Mouse (Mus musculus): ENCODE measurements at regions not wholly inside any gene's neighbourhood (a gene's known extent, or its start where the extent isn't known, plus 50 kb on each side); places are given as distances from the start of the nearest gene placed in this dataset.

GRCm38 (mm10) chr8:35935034-35935433, 169.4 kb downstream of the Gm19410 start:
- DNase-seq (ENCODE audit: low spot score in 2 of 2) = no peak

- DNase-seq (ENCODE audit: low spot score in 2 of 2) = no peak
Observed at GRCm38 (mm10) chr8:35939199-35939598, 173.6 kb downstream of the Gm19410 start.

- no peak for DNase-seq (ENCODE audit: low spot score in 2 of 2)
Observed at GRCm38 (mm10) chr8:35942515-35942914, 176.9 kb downstream of the Gm19410 start.

DNA sequence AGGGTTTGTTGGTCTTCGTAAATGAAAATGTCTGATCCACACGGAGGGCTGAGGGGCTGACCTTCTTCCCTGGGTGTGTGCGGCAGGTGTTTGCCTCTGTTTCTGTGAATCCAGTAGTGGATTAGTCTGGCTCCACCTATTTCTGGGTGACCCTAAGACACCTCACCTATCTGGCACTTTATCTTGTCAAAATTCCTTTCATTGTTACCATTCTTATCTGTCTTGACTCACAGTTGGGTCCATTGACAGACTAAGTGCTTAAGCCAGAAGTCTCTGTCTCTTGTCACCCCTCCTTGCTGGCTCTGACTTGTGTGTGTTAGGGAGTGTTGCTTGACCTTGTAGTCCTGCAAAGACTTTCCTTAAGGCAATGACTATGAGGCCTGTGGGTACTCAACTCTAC, 178.1 kb downstream of the Gm19410 start:
- DNase-seq (ENCODE audit: low spot score in 2 of 2) = no peak

DNA sequence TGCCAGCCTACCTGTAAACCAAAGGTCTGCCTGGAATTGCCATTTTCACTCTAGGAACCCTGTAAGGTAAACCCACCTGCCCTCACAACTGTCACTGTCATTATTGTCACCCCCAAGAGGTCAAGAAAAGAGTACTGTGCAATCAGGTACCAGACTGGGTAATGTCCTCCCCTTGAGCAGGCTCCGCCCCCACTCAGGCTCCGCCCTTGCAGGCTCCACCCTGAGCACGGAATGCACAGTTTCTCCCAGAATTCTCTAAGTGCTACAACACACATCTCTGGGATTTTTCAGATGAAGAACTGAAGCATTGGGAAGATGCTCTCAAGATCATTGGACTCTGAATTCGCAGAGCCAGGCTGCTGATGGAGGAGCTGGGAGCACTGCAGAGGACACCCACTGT, 178.9 kb downstream of the Gm19410 start:
- DNase-seq (ENCODE audit: low spot score in 2 of 2) = no peak

DNA sequence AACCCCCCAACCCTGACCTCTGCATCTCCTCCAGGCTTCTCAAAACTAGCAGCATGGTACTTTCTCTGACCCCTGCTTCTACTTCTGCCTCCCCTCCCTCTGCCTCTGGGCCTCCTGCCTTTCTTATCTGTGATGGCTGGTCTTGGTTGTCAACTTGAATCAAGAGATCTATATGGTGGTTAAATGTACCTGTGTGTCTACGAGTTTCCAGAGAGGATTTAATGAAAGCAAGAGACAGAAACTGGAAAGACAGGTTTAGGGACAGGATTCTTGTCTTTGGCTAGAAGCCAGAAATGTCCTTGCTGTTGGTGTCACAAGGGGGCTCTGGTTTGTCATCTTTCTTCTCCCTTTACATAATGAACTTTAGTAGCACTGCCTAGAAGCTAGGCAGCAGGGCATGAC, 180.9 kb downstream of the Gm19410 start:
- DNase-seq (ENCODE audit: low spot score in 2 of 2) = no peak

DNA sequence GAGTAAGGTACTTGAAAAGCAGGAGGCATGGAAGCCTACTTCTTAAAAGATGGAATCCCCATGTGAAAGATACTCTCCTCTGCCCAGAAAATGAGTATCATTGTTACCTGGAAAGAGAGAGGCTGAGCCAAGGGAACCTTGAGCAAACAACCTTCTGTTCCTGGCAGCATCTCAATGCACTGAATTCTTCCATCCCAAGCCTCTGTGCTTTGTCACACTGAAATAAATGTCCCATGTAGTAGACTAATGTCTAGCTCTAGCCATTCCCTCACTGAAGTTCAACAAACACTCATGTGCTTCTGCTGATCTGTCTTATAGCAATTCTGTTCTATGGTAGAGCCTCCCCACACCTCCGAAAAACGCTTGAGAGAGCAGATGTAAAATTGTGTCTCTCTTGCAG, 182.6 kb downstream of the Gm19410 start:
- DNase-seq (ENCODE audit: low spot score in 2 of 2) = no peak

DNA sequence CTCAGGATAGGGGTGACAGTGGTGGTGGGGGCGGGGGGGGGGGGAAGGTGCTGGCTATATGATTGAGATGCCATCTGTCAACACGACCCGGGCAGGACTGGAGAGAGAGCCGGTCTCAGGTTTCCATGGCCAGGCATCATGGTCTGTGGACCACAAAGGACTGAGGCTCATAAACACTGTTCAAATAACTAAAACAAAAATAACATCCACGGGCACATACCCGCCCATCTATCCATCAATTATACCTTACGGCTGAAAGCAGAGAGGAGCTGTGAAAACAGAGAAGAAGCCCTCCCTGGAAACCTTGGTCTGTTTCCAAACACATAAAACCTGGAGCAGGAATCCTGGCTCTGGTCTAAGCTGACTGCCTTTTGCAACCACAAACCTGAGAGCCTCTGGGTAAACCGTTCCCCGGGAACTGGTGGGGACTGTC, 183.2 kb downstream of the Gm19410 start:
- no peak for DNase-seq (ENCODE audit: low spot score in 2 of 2)

- no peak for DNase-seq (ENCODE audit: low spot score in 2 of 2)
Observed at GRCm38 (mm10) chr8:35955506-35955905, 189.9 kb downstream of the Gm19410 start.

- DNase-seq (ENCODE audit: low spot score in 2 of 2) = no peak
Observed at GRCm38 (mm10) chr8:35956319-35956718, 190.7 kb downstream of the Gm19410 start.

DNA sequence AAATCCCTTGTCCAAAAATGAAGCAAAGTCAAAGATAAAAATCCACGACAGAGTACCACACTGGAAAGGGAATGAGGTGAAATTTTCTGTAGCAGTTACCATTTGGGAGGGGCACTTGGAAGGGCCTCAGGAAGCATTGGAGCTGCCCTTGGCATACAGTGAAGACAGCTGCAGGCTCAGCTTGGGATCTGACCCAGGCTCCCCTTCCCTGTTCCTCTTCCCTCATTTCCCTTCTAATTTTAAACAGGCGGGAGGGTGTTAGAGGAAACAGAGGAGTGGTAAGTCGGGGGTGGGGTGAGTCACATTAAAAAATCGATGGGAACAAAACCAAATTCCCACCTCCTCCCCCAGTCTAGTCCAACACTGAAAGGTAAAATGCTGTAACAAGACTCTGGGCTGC, 193.6 kb downstream of the Gm19410 start:
- DNase-seq (ENCODE audit: low spot score in 2 of 2) = no peak

GRCm38 (mm10) chr8:35960867-35961614, 195.5 kb downstream of the Gm19410 start:
- DNase-seq (ENCODE audit: low spot score in 2 of 2) = no peak

DNA sequence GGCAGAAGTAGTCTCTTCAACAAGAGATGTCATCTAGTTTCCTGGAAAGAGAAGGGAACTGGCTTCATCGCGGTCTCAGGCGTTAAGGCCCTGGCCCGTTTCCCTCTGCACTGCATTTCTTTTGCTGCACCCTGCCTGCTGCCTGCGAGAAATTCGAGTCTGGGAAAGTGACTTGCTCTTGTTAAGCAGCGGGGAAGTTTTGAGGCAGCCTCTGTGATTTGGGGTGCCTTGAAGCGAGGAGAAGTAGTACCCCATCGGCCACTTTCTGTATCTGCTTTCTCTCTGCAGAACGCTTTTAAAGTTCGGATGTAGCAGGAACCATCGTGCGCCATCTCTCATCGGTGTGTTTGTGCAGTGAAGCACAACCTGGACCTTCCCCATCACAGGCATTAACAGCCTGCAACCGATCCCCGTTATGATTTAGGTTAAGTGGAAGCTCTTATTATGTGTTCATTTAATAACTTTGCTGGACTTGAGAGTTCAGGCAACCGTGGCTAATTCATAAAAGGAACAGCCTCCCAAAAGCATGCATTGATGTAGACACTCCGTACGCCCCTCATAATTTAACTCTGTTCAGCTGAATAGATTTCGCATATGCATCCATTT, 196.1 kb downstream of the Gm19410 start:
- no peak for DNase-seq (ENCODE audit: low spot score in 2 of 2)

DNA sequence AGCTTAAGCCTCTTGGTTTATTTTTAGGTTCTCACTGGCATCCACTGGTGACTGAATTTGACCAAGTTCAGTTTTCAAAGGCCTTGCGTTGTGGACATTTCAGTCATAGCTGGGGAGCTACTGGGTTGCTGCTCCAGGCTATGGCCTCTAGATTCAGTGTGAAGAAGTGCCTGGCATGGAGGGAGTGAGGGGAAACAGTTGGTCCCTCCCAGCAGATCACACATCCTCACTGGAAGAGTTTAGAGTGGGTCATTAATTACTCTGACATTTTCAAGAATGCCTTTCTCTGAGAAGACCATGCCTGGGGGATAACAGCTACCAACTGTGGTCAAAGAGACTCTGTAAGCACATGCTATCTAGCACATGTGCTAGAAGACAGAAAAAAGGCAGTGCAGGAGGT, 199.3 kb downstream of the Gm19410 start:
- DNase-seq (ENCODE audit: low spot score in 2 of 2) = no peak

DNA sequence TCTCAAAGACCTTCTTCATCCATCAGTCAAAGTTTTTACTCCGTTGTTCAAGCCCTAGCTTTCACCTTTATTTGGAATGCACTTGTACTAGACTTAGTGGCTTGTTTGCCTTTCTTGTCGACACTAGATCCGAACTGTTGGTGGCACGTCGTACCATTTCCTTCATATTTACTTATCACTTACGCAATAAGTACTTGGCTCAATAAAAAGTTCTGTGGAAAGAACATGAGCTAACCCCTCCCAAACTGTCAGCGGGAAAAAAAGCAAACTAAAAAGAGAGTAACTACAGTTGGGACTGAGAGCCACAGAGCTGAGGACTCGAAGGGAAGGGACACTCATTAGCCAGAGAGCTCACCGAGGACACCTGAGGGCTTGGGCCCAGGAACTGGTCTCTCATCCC, 202.8 kb downstream of the Gm19410 start:
- DNase-seq (ENCODE audit: low spot score in 2 of 2) = no peak

DNA sequence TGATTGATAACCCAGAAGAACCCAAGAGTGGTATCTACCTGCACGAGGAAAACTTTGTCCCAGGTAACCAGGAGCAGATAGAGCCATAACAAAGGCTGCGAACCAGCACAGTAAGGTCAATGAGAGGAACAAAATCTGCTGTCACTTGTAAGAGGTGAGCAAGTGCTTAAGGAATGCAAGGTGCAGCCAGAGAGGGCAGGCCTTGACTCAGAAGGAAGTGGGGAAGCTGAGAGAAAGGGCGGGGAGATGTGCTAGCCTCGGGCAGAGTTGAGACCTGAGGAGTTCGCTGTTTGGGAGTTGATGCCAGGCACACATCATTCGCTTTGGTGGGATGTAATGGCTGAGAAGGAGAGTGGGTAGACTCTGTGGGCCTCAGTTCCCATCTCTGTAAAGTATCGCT, 205.5 kb downstream of the Gm19410 start:
- no peak for DNase-seq (ENCODE audit: low spot score in 2 of 2)

DNA sequence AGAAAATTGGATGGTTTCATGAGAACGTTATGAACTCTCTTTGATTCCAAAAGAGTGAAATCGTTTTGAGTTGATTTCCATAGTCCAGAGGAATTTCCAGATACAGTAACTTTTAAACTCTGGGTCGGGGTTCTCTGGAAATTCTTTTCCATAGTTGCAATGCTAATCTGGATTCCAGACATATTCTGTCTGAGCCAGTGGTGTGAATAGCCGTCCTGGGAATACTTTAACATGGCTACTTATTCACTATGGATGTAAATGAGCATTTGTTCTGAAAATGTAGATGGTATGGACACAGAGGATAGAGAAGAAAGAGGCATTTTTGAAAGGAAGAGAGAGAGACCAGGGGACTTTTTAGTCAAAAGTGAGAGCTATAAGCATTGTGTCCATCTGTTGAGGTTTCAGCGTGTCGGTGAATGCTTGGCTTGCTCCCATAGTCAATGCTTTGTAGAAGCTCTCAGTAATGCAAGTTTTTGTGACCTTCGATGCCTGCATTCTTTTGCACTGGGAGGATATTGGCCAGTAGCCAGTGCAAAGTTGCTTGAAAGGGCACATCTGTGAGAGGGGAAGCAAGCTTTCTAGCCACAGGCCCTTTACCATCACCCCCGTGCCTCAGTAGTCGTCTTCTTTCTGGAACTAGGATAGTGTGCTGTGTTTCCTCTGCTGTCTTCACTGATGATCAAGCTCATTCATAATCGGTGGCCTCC, 208.9 kb downstream of the Gm19410 start:
- no peak for DNase-seq (ENCODE audit: low spot score in 2 of 2)

DNA sequence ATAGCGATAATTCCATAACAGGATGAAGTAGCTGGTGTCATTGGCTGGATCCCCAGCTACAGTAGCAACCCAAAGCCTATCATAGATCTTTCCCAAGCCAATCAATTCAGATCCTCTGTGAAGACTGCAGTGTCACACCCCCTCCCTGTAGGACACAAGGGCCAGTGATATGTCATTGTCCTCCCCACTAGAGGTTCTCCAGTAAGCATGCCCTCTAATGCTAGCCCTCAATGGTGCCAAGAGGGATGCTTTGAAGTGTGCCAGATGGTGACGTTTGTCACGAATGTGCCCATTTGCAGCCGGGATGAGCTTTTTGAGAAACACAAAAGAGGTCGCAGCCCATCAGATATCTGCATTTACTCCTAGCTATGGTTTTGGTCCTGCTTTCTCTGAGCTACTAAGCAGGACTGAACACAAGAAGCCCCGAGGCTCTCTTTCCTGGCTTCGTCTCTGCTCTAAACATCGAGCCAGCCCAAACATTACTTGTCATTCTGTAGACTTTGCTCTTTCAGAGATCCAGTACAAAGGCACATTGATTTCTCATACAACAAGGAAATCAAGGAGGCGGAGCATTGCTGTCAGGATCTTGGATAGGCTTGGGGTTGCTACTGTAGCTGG, 214.2 kb downstream of the Gm19410 start:
- DNase-seq (ENCODE audit: low spot score in 2 of 2) = no peak

DNA sequence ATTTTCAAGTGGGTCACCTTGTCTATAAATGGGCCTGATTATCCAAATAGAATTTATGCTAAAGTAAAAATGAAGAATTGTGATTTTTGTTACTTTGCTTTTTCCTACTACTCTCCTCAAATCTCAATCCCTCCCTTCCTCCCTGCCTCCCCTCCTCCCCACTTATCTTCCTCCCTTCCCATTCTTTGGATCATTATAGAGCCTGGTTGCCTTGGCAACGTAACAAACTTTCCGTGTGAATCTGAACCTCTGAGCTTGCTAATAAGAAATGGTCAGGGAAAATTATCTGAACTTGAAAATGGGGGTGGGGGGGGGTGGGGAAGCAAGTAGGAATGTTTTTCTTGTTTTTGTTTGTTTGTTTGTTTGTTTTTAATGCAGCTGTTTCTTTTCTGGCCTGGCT, 217.5 kb downstream of the Gm19410 start:
- no peak for DNase-seq (ENCODE audit: low spot score in 2 of 2)

- peak; percentile 20 to 28 for DNase-seq (ENCODE audit: low spot score in 2 of 2)
Observed at GRCm38 (mm10) chr8:35985152-35985689, 219.6 kb downstream of the Gm19410 start.

DNA sequence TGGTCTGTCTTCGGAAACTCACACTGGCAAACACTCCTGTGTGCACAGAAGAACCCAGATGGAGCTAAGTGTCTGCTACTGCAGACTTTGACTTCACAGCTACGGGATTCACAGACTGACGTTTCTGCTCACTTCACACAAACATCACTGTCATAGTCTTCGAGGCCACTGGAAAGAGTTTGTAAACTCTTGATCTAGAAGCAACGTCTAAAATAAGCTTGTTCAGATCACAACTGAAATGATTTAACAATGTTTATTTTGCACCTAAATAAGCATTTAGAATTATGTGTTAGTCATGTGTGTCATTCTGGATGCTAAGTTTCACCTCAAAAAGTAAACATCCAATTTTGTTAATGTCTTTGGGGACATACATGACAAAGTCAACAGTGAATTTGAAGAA, 221.7 kb downstream of the Gm19410 start:
- no peak for DNase-seq (ENCODE audit: low spot score in 2 of 2)

DNA sequence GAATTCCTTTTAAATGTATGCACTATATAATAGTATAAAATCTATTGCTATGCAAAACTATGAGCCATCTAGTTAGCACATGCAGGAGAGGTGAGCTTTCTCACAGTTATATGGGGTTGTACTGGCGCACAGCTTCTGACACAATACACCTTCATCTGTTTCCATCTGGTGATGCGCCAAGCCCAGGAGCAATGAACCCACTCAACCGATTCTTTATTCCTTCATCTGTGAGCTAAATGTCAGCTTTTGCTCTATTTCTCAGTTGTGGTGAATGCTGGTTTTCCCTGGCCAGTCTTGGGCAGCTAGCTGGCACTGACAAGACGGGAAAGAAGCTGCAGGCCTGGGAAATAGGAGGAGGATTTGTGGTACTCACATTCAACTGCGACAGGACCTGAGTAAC, 225.4 kb downstream of the Gm19410 start:
- no peak for DNase-seq (ENCODE audit: low spot score in 2 of 2)

Measured in right cerebral cortex, adult 2 months (tissue).